Mouse (Mus musculus) left cerebral cortex, adult 11 months (tissue): ENCODE results near the gene Orm3.
A peak's percentile ranks its signal among the peaks of the same experiment; 100 is the strongest.
"Not testable (repeated sequence)": the region's sequence is repeated elsewhere in the genome, so short reads cannot be mapped to it uniquely, and the experiment has no call there.

Experiments used
- DNase-seq: peaks from one replicate; pipeline ENCODE4 v3.0.0; 2022; ENCODE audit warnings: low spot score

Orm3 gene

GRCm38 (mm10) chr4:63355877-63356665 is at the start of gene Orm3:
Orm3 (plus strand) TSS chr4:63356162.
- DNase-seq, result no peak

GRCm38 (mm10) chr4:63307175-63308062 is 48.5 kb upstream of the Orm3 start:
- peak; percentile 85 for DNase-seq

GRCm38 (mm10) chr4:63308316-63308715 is 47.6 kb upstream of the Orm3 start:
- no peak for DNase-seq

GRCm38 (mm10) chr4:63310247-63310855 is 45.6 kb upstream of the Orm3 start:
- DNase-seq, result no peak

- no peak for DNase-seq
Observed at GRCm38 (mm10) chr4:63311426-63311825, 44.5 kb upstream of the Orm3 start.

DNA sequence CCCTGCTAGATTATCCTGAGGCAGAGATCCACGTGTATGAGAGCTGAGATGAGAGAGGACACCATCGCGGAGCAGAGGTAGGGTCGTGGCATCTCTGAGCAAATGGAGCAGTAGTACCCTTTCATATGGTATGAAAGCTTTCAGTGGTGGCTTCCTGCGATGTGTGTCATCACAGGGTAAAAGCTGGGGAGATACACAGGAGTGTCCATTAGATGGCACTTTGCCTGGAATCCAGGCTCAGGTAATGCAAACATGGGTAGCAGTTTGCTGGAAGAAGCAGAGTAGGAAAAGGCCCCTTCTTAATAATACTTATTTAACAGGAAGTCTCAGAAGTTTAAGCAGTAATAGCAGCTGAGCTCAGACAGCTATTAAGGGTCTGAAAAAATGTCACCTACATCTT is 41.9 kb upstream of the Orm3 start:
- DNase-seq, result no peak

DNA sequence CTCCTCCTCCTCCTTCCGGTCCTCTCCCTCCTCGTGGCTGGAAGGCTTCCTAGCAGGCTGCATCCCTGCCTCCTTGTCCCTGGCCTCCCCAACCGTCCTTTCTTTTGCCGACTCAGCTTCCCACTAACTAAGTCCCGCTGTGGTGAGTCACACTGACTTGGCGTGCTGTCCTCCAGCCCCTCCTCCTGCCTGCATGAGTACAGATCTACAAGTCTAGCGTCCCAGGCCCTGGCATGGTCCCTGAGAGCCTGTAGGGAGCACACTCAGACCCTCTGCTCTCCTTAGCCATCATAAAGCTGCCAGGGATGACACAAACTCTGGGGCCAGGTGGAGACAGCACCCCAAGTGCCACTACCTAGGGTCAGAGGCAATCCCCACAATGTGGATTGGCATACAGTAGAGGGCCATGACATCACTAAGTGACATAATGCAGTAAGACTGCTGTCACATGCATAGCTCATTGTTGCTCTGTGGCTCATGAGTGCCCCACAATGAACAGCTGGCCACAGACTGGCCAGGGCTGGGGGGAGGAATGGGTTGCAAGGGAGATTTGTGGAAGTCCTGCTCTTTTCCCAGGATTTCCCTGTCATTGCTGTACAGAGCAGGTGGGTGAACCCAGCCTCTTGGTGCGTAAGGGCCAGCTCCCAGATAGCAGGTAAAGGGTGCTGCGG is 39.8 kb upstream of the Orm3 start:
- no peak for DNase-seq

DNA sequence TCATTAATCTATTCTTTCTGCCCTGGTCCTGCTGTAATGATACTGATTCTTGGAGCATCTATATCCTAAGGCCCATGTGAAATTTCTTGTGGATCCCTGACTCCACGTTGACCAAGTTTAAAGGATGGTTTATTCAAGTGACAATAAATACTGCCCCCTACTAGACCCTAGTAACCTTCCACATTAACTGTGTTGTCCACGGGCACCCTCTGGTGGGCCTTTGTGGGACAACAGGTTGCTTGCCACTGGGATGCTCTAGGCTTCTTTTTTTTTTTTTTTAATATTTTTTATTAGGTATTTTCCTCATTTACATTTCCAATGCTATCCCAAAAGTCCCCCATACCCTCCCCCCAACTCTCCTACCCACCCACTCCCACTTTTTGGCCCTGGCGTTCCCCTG is 36.4 kb upstream of the Orm3 start:
- not testable (repeated sequence) for DNase-seq

DNA sequence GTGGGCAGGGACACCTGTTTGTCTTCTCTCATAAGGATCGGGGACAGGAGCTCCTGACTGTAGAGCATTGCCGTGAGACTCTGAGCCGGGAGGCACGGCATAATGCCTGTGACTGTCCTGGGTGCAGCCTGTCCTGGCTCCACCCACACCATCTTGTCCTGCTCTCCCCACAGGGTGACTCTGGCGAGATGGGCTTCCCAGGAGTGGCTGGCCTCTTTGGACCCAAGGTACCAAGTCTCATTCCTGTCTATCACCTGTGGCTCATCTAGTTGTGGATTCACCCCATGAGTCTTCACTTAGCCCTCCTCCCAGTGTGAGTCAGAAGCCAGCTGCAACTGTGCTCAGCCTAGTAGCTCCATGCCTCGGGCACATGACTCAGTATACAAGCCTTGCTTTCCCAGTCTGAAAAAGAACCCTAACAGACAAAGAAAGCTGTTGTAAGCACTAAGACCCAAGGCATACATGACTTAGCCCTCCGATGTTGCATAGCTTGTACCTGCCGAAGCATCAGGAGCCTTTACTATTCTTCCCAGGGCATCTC is 32.6 kb upstream of the Orm3 start:
- no peak for DNase-seq

DNA sequence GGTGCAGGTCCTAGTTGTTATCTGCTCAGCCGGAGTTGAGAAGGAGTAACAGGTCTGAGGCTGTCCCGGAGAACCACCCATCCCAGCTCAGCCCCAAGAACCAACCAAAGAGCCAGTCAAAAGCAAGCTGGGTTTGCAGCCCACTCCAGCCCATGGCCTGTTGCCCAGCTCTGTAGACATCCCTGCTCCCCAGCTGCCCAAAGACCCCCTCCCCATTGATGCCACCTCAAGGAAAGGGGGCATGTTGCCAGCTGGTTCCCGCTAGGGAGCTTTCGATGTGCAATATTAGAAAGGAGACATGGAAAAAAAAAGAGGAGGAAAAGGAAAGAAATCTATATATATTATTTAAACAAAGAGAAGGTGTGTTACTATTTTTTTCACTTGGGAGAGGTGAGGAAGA is 22.6 kb upstream of the Orm3 start:
- no peak for DNase-seq

DNA sequence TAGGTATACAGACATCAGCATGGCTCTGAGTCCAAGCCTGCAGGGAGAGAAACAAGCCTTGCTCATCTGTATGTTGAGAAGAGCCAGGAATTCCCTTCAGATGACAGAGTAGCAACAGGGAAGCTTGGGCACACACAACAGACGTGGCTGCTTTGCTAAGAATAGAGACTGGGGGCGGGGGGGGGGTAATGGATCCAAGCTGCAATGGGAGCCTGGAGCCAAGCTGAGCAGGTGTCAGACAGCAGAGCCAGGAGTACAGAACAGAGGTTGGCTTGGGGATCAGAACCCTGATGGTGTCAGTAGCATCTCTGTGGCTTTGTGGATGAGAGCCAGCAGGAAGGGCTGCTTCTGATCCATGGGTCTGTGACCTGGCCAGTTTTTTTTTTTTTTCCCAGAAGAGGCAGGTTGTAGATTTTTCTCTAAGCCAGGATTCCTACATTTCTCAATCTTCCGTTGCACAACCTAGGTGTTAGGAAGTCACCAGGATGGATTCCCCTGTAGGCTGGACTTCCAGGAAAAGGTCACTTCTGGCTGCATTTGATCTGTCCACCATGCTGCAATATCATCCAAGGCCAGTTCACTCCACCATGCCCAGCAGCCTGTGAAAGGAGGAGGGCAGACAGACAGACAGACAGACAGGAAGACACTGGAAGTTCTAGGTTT is 17.4 kb upstream of the Orm3 start:
- DNase-seq, result no peak

DNA sequence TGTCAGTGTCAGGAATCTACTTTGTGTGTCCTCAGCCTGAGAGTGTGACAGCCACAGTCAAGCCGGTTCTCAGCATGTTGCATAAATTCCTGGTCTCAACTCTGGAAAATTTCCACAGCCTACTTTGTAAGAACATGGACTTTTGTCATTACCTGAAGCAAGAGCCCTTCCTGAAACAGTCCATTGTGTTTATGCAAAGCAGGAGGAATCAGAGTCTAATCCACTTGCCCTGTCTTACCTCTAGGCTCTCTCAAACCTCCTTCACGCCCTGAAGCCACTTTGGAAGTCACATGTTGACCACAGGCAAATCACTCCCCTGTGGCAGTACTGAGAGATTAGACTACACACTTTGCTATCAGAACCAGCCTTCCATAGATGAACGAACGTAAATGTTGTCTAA is 13.5 kb upstream of the Orm3 start:
- no peak for DNase-seq

- DNase-seq, result no peak
Observed at GRCm38 (mm10) chr4:63343608-63344007, 12.4 kb upstream of the Orm3 start.

DNA sequence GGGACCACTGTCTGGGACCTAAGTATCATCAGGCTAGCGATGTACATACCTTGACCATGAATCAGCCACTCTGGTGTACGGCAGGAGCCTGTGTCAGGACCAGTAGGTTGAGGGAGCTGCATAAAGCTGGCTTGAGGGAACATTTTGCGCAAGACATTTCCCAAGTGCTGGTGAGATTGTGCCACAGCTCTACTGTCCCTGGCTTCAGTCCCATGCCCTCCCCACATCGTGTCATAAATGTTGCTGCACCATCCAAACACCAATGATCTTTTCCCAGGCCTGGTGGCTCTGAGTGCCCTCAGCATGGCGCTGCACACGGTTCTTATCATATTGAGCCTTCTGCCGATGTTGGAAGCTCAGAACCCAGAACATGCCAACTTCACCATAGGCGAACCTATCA is 11.7 kb upstream of the Orm3 start, which contains the start of gene Orm1:
Gene Orm1, plus strand, starts transcription at position 266 of the 400 bp plus-strand sequence.
- DNase-seq, result no peak

- DNase-seq, result no peak
Observed at GRCm38 (mm10) chr4:63345261-63345660, 10.7 kb upstream of the Orm3 start.

DNA sequence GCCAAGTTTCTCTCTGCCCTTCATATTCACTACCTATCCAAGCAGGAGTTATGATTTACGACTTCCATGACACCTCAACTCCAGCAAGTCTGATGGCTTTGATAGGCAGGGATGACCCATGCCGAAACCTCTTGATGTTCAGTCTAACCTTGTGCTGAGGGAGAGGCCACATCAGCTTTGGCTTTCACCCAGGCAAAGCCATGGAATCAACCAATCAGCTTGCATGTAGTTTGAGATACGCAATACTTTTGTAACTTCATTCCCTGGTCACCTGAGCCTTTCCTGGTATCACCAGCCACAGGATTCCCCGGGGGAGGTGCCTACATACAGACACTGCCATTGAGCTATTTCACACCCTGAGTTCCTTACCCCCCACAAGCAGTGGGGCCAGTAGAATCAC is 9.3 kb upstream of the Orm3 start:
- DNase-seq, result no peak

- no peak for DNase-seq
Observed at GRCm38 (mm10) chr4:63348524-63348923, 7.4 kb upstream of the Orm3 start.

GRCm38 (mm10) chr4:63356981-63357570 is 1.1 kb downstream of the Orm3 start:
- no peak for DNase-seq

DNA sequence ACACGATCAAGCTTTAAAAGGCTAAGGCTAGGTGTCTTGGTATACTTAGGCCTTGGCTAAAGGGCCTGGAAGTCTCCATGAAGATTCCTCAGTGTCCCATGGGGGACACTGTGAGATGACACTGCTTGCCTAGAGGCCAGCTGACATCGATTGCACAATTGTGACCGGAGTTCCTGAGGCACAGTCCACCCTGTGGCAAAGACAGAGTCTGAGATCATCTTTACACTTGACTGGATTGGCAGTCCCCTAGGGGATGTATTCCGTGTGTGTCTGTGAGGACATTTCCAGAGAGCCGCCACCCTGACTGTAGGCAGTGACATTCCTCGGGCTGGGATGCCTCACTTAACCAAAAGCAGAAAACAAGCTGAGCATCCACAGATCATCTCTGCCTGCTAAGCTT is 3.9 kb downstream of the Orm3 start:
- no peak for DNase-seq

DNA sequence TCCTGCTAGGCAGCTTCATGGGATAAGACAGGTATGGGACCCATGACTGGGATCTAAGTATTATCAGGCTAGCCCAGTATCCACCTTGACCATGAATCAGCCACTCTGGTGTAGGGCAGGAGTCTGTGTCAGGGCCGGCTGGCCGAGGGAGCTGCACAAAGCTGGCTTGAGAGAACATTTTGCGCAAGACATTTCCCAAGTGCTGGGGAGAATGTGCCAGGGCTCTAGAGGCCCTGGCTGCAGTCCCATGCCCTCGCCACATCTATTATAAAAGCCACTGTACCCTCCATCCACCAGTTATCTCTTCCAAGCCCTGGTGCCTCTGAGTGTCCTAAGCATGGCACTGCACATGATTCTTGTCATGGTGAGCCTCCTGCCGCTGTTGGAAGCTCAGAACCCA is 6.2 kb downstream of the Orm3 start, which contains the start of gene Orm2:
Gene Orm2, plus strand, starts transcription at position 300 of the 400 bp plus-strand sequence.
- no peak for DNase-seq

GRCm38 (mm10) chr4:63368577-63368976 is 12.6 kb downstream of the Orm3 start:
- peak; percentile 74 for DNase-seq
